Mouse (Mus musculus) brain, embryonic 14.5 days (tissue): Measurements from ENCODE around the gene Zzef1.

Experiments
- CTCF ChIP-seq: fragments of 200-500 bp; IDR thresholded peaks from 2 replicates; pipeline ENCODE4 v1.5.1; 2012; ENCODE audit warnings: inconsistent platforms, mild to moderate bottlenecking, moderate library complexity, borderline replicate concordance; ENCODE audit not compliant: insufficient read depth, insufficient read length; ENCODE audit errors: extremely low read depth
- POLR2A ChIP-seq: fragments of 200-500 bp; IDR thresholded peaks from 2 replicates; pipeline ENCODE4 v1.6.1; 2012; ENCODE audit warnings: mild to moderate bottlenecking, inconsistent platforms, borderline replicate concordance; ENCODE audit not compliant: poor library complexity, insufficient read depth, insufficient read length, severe bottlenecking; ENCODE audit errors: extremely low read depth

DNA sequence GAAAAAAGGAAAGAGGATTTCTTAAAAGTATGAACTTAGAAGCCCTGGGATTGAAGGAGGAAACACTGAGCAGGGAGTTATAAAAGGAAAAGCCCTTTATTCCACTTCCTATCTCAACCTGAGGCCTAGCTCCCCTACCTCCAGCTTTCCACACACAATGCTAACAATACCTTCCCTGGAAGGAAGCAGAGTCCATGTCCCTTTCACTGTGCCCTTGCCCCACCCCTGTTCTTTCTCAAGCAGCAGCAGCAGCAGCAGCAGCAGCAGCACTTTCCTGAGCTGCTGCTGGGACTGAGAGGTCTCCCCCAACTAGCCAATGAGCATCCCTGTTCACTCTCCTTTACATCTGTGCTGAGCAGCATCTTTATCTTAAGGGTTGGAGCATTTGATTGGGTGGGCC is 17.1 kb upstream of the Zzef1 start:
- TF ChIP-seq CTCF (no peak), POLR2A (no peak)
